27 mouse cellular contexts compared by ENCODE assay signal in genomic region chr12:81684096-81684495, GRCm38 (mm10). TPM values are rescaled to one million over a fixed set of nuclear protein-coding genes. Genes with fewer than 3 reads are reported as not detected.
DNase-seq lines count a peak whose midpoint lies in the region; ATAC-seq and TF ChIP-seq lines count a peak whose summit lies in the region.
"Had no signal": no experiment of that assay in that cellular context is flagged by ENCODE, and none has a peak within 500 bp of the region (broad histone marks: within the 10 kb centered on the region; RNA-seq: fewer than 3 reads in every experiment).

No protein-coding gene starts in this region.

- no peak overlapping the region for H3K4me3 ChIP-seq in heart, embryonic 11.5 days (ENCODE audit: low read depth, low read length)
- no peak overlapping the region for H3K4me3 ChIP-seq in midbrain, embryonic 11.5 days (ENCODE audit: low read depth, low read length)
- H3K4me3 ChIP-seq in midbrain, embryonic 10.5 days = no peak overlapping the region
- peak overlapping the region; percentile 60 for H3K4me3 ChIP-seq in E14TG2a.4 (replicated peaks; ENCODE audit: low read length)
- H3K4me3 ChIP-seq: embryonic facial prominence, embryonic 10.5 days; embryonic facial prominence, embryonic 12.5 days; erythroblast, embryonic 14.5 days; forebrain, embryonic 12.5 days had no signal

- H3K9me3 ChIP-seq in heart, embryonic 11.5 days (replicated peaks; ENCODE audit: control insufficient read depth, low read length) = no peaks in the 10 kb centered on the region
- H3K9me3 ChIP-seq in midbrain, embryonic 11.5 days (ENCODE audit: control insufficient read depth, low read length) = no peaks in the 10 kb centered on the region
- H3K9me3 ChIP-seq in midbrain, embryonic 10.5 days (replicated peaks) = no peaks in the 10 kb centered on the region
- no peaks in the 10 kb centered on the region for H3K9me3 ChIP-seq in E14TG2a.4 (ENCODE audit: low read length)
- H3K9me3 ChIP-seq: embryonic facial prominence, embryonic 10.5 days; embryonic facial prominence, embryonic 12.5 days; forebrain, embryonic 12.5 days; G1E had no signal

- TF ChIP-seq CTCF in E14TG2a.4 (conservative IDR thresholded peaks at IDR 0.05; ENCODE audit: low read length) = no peak

- H3K4me2 ChIP-seq in heart, embryonic 11.5 days = no peak overlapping the region
- H3K4me2 ChIP-seq in midbrain, embryonic 11.5 days = no peak overlapping the region
- H3K4me2 ChIP-seq: embryonic facial prominence, embryonic 12.5 days; forebrain, embryonic 12.5 days had no signal

- 82% methylated on average over 6 of the region's 6 CpGs for WGBS in heart, embryonic 11.5 days (ENCODE audit: insufficient replicate concordance)
- WGBS in midbrain, embryonic 11.5 days = 75% methylated on average over 6 of the region's 6 CpGs
- WGBS in midbrain, embryonic 10.5 days = 78% methylated on average over 6 of the region's 6 CpGs

- no peak overlapping the region for H3K9ac ChIP-seq in heart, embryonic 11.5 days (ENCODE audit: low read depth, low read length)
- H3K9ac ChIP-seq in midbrain, embryonic 11.5 days (ENCODE audit: low read length) = no peak overlapping the region
- H3K9ac ChIP-seq: embryonic facial prominence, embryonic 12.5 days; forebrain, embryonic 12.5 days had no signal

- H3K4me1 ChIP-seq in heart, embryonic 11.5 days (ENCODE audit: control insufficient read depth, insufficient read depth, low read length) = no peaks in the 10 kb centered on the region
- H3K4me1 ChIP-seq in midbrain, embryonic 11.5 days (ENCODE audit: control insufficient read depth, insufficient read depth, low read length) = peaks cover 6% of the 10 kb centered on the region; the same call in 1 of the 2 replicates
- peaks cover 28% of the 10 kb centered on the region for H3K4me1 ChIP-seq in midbrain, embryonic 10.5 days
- peaks cover 46% of the 10 kb centered on the region for H3K4me1 ChIP-seq in E14TG2a.4 (replicated peaks; ENCODE audit: low read depth, low read length)
- H3K4me1 ChIP-seq: embryonic facial prominence, embryonic 12.5 days had no signal

- no peak for ATAC-seq in heart, embryonic 11.5 days (replicated peaks; ENCODE audit: insufficient number of reproducible peaks, low FRiP score, low TSS enrichment)
- no peak for ATAC-seq in midbrain, embryonic 11.5 days (ENCODE audit: low FRiP score)
- ATAC-seq in erythroblast, adult 5-6 weeks (replicated peaks; ENCODE audit: low FRiP score, poor library complexity, severe bottlenecking) = no peak
- ATAC-seq: activated CD4-positive, CD25-positive, alpha-beta regulatory T cell, adult 4 months; CD4-positive, CD25-positive, alpha-beta regulatory T cell, adult 4 months; forebrain, embryonic 14.5 days; forebrain, embryonic 16.5 days; Patski had no signal

- H3K27ac ChIP-seq in heart, embryonic 11.5 days (ENCODE audit: low read depth, low read length) = no peak overlapping the region
- no peak overlapping the region for H3K27ac ChIP-seq in midbrain, embryonic 11.5 days (ENCODE audit: low read depth, low read length)
- H3K27ac ChIP-seq in midbrain, embryonic 10.5 days (replicated peaks) = no peak overlapping the region
- H3K27ac ChIP-seq: embryonic facial prominence, embryonic 10.5 days; embryonic facial prominence, embryonic 12.5 days; forebrain, embryonic 12.5 days had no signal

- H3K27me3 ChIP-seq in heart, embryonic 11.5 days (ENCODE audit: control insufficient read depth, insufficient read depth, low read length) = no peaks in the 10 kb centered on the region
- H3K27me3 ChIP-seq in midbrain, embryonic 11.5 days (ENCODE audit: control insufficient read depth, insufficient read depth, low read length) = no peaks in the 10 kb centered on the region; the same call in 1 of the 2 replicates
- peaks cover 9% of the 10 kb centered on the region for H3K27me3 ChIP-seq in midbrain, embryonic 10.5 days (ENCODE audit: low read depth, poor library complexity, severe bottlenecking)
- peaks cover 7% of the 10 kb centered on the region; the same call in 1 of the 2 replicates for H3K27me3 ChIP-seq in E14TG2a.4 (ENCODE audit: insufficient read depth, low read length)
- H3K27me3 ChIP-seq: CH12.LX; embryonic facial prominence, embryonic 12.5 days; Patski had no signal

- H3K36me3 ChIP-seq in heart, embryonic 11.5 days (ENCODE audit: control insufficient read depth, insufficient read depth, low read length) = no peaks in the 10 kb centered on the region
- no peaks in the 10 kb centered on the region for H3K36me3 ChIP-seq in midbrain, embryonic 11.5 days (ENCODE audit: control insufficient read depth, insufficient read depth, low read length)
- no peaks in the 10 kb centered on the region for H3K36me3 ChIP-seq in midbrain, embryonic 10.5 days
- no peaks in the 10 kb centered on the region for H3K36me3 ChIP-seq in E14TG2a.4 (ENCODE audit: insufficient read depth, low read length)
- H3K36me3 ChIP-seq: embryonic facial prominence, embryonic 10.5 days; embryonic facial prominence, embryonic 12.5 days; forebrain, embryonic 12.5 days; G1E had no signal

- peak; percentile 75 for DNase-seq in heart, adult 11 months
- peak; percentile 74 for DNase-seq in midbrain, embryonic 11.5 days (ENCODE audit: low spot score, missing footprints)
- no peak for DNase-seq in midbrain, embryonic 10.5 days (ENCODE audit: low spot score)
- DNase-seq in urinary bladder, postnatal 14 days (ENCODE audit: low spot score) = no peak
- DNase-seq: adrenal gland, adult 8-10 months; adrenal gland, postnatal 14 days; adrenal gland, postnatal 36 days; B cell, adult 2 months; cerebellum, adult 11-12 months; cerebellum, adult 2 months; cerebellum, adult 9-10 months; cerebellum, postnatal 10 days; cerebellum, postnatal 25 days had no signal

RNA-seq across cellular contexts. Expression of gene Ttc9, which starts 53.0 kb away (rescaled TPM):
- 0.77 and 1.2 TPM in 2 replicates for polyA plus RNA-seq in heart, embryonic 11.5 days (2014; fragmentation: Nextera tagmentation; extraction: Ambion mirVana)
- 2.0 TPM in 2 replicates for polyA plus RNA-seq in midbrain, embryonic 11.5 days (2014; fragmentation: Nextera tagmentation; extraction: Ambion mirVana)
- polyA plus RNA-seq in midbrain, embryonic 10.5 days (2016; fragmentation: Nextera tagmentation; extraction: Ambion mirVana) = 2.0 and 2.6 TPM in 2 replicates
- total RNA-seq in erythroblast, adult 5-6 weeks (2015; ENCODE audit: low replicate concordance) = not detected in 2 replicates
- not detected in 2 replicates for total RNA-seq in erythroblast, adult 5-6 weeks (2017; ENCODE audit: low replicate concordance)
- total RNA-seq: CH12.LX had no signal
- polyA plus RNA-seq: activated CD4-positive, CD25-positive, alpha-beta regulatory T cell, adult 4 months; erythroblast, embryonic 14.5 days; G1E had no signal

Comparison
In these comparisons a context has a peak if more than half of its experiments do, and no peak if none do; other contexts are left out.
1. DNase-seq: peak in heart, adult 11 months (single experiment) and midbrain, embryonic 11.5 days (single experiment); none in midbrain, embryonic 10.5 days (single experiment) and urinary bladder, postnatal 14 days (single experiment).